Mouse (Mus musculus) gastrocnemius, adult 18-20 months (tissue): Measurements from ENCODE around the gene Ttc13. TPM values are rescaled to one million over a fixed set of nuclear protein-coding genes. Genes with fewer than 3 reads are reported as not detected.

Source experiments
- DNase-seq: peaks from one replicate; pipeline ENCODE4 v3.0.0; 2021; ENCODE audit warnings: low spot score
- total RNA-seq, 2 experiments: library from RNA; stranded (reverse); gene quantifications; 2 replicates each; pipeline ENCODE4 v1.2.3; 2021

Ttc13 gene
- total RNA-seq, 2 experiments from 2014 or later, result 17.1 to 20.6 TPM

DNA sequence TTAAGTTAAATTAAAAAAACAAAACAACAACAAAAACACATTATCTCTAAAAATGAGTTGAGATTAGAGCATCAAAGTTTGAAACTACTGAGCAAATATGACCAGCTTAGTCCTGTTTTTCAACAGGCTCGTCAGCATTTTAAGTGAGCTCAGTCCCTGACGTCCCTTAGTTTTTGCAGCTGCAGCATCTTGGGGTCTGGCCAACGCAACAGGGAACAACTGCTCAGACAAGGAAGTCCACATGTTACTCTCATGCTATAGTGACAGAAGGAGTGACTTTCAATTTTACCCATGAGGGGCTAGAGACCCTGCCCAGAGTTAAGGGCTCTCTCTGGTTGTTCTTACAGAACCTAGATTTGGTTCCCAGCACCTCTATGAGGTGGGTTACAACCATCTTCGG, 17.4 kb downstream of the Ttc13 start:
- no peak for DNase-seq

DNA sequence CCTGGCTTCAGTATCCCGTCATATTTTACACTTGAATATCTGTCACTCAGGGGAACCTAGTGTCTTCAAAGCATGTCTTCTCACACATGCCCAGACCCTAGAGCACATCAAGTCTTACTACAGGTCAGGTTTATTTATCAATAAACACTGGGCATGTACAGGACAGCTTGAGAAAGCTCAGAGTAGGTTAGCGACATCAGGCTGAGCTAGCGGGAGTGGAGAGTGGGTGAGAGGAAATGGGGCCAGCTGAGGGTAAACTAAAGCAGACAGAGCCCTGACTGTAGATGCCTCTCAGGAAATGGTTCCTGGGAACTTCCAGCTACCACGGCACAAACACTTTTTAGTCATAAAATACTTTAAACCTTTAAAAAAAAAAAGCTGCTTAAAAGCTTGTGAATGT, 18.3 kb downstream of the Ttc13 start:
- no peak for DNase-seq

DNA sequence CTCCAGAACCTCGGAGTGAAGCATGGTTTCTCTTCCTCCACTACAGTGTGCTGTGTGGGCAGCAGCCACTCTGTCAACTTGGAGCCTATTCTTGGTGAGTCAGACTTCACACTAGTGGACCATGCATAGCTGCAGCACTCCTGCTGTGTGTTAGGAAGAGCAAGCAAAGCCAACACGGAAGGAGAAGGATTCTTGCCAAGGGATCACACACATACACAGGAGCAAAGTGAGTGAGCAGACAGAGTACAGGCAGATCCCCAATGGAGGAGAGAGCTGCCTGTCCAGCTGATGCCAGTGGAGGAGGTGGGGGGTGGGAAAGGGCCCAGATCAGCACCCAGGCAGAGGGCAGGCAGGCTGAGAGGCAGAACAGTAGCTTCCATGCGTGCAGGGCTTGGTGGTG, 19.6 kb downstream of the Ttc13 start:
- no peak for DNase-seq

DNA sequence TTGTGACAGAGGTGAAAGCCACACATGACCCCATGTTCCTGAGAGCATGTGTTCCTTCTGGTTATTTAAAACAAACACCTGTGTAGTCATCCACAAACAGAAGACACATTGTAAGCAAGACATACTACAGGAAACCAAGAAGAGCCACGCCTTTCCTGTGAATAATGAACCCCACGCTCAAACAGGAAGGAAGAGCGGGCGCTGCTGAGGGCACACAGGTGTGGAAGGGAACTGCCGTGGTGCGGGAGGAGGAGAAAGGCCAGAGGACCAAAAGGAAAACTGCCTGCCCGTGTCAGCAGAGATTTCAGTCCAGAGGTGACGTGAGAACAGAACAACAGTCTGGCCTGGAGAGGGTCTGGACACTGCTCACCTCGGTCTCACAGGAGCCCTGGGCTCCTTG, 20.8 kb downstream of the Ttc13 start:
- DNase-seq, result no peak

DNA sequence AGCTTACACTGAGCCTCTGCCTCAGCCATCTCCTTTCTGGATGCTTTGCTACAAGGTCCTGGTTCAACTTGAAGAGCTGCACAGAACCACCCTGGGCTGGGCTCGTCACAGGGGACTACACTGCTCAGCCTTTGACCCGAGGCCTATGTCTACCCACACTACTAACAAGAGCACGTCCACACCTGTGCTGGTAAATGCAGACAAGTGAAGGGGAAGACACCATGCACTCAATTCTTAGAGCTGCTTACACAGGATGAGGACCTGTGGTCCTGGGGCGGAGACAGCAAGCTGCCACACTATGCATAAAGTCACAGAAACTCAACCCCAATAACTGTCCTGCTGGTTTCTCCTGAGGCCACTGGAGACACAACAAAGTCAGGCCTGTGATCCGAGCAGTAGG, 21.5 kb downstream of the Ttc13 start:
- DNase-seq, result no peak

DNA sequence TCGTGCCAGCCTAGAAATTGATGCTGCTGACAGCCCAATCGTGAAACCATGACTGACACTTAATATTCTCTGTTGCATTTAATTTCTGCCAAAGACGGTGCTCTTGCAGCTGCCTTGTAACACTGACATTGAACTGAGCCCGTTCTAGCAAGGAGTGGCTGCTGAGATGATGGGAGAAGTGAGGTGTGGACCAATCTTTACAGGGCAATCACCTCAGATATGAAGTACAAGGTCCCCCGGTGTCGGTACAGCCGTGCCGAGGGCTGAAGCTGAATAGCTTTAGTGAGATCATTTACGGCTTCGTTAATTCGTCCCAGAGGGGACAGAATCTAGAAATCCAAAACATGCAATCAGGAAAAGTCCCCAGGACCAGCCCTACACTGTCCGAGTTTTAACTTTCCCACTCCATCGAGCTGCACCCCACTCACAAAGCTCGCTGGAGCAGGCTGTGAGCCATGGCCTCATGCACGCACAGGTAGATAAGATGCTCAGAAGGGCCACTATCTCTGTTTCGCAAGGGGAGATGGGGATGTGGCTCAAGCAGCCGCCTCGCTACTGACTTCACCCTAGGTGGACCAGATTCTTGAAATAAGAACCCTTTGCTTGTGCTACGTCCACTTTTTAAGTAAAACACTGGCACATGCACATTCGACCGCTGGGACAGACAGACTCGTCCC, 26.2 kb downstream of the Ttc13 start:
- DNase-seq, result no peak

DNA sequence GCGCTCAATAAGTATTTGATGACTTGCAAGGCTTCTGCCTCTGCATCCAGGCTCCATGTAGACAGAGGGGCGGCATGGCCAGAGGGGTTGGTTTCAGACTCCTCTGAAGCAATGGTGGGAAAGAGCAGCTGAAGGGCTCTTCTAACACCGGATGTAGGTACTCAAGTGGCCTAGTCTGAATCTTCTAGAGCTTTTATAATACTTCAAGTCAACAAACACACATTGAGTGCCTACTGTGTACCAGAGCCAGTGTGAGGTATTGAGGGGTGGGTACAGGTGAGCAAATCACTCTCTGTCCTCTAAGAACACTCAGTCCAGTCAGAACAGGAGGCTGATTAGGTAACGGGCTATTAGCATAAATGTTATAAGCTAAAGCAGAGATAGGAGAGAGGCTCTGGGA, 30.1 kb downstream of the Ttc13 start:
- no peak for DNase-seq

DNA sequence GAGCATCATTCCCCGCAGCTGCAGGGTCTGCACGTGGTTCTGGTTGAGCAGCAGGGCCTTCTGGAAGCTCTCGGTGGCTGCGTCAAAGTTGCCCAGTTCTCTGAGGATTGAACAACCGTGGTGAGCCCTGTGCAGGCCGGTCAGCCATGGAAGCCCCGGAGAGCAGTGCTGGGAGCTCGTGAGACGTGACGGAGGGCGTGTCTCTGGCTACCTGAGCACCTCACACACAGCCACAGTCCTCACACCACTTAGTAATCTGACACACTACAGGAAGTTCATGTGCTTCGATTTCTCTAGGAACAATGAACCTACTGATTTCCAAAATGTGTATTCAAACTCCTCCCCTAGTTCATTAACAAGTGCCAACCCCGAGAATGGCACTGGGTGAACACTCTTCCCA, 32.9 kb downstream of the Ttc13 start:
- DNase-seq, result no peak

DNA sequence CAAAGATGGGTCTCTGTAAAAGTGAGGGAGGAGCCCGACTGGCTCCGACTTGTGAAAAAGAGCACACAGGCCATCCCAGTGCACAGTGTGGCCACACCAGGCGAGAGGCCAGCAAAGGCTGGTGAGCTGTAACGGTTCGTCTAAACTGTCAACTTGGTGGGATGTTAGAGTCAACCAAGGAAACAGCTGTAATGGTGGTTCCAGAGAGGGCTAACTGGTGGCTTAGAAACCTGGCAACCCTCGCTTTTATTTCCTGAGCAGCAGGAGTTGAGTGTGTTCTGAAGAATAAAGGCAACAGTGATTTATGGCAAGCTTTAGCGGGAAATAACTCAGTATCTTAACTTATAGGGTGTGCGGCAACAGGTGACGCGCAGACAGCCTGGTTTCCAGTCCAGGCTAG, 39.6 kb downstream of the Ttc13 start:
- DNase-seq, result no peak

DNA sequence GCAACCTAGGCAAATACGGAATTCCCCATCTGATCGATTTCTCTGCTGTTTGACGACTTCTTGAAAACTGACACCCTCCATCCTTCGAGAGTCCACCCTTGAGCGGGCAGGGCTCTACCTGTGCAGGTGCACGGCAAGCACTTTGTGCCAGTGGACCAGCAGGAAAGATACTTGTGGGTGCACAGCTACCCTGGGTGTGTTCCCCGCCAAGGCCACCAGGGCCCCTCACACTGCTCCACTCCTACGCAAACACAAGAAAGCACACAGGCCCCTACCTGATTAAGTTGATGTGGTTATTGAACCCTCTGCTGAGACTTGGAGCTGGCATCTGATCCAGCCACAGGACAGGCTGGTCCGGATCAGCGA, 40.0 kb downstream of the Ttc13 start:
- no peak for DNase-seq

DNA sequence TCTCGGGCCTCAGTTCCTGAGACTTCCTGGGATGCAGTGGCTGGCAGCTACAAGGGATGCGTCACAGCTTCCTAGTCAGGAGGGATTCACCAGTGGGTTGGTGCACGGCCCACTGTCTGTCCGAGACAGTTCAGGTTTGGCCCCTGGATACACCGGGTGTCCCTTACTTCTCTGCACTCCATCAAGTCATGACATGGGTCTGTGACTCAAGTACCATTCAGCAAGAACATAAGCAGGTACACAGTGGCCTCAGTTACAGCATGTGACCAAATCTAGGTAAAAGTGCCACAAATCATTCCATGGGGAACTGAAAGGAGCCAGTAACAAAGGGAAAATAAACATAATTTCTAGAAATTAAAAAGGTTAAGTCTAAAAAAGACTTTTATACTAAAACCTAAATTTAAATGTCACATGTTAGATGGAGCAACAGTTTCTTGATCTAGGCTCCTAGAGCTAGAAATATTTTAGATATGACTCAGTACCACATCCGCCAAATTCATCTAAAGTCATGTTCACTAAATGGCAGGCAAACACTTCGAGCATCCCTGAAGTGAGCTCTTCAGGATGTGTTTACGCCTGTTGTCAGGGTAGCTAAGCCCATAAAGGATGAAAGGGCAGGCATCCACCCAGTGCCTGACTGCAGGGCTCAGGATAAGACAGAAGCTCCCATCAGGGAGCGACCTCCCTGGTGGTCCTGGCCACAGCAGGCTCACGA, 40.5 kb downstream of the Ttc13 start:
- no peak for DNase-seq

DNA sequence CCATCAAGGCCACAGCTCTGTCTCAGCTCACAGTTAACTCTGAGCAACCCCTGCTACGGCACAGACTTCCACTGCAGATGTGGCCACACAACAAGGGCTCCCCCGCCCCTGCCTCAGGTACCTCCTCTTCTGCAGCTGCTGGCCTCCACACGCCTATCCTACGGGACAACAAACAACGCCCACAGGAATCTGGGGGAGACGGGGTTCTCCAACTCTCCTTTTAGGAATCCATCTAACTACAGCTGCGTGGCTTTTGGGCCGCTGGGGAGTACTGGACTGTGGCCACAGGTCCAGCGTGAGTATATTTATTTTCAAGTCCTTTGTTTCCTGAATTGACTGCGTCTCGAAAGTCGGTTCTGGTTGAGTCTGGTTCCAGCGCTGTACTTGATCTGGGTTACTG, 43.5 kb downstream of the Ttc13 start:
- DNase-seq, result no peak

DNA sequence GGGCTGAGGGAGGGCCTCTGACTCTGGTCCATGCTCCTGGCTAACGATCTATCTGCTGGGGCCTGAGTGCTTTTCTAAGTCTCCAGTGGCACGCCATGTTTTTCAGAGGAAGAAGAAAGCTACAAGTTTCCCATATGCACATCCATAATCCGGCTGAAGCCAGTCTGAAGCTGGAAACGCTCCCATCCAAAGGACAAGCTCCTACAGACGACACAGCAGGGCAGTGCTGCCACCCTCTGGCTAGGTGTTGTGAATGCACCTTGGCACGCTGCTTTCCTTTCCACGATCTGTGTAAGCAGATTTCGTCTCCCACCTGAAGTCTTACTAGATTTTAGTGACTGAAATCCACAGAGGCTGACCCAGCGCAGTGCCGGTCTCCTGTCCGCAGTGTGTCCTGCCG, 44.3 kb downstream of the Ttc13 start:
- peak; percentile 81 for DNase-seq

DNA sequence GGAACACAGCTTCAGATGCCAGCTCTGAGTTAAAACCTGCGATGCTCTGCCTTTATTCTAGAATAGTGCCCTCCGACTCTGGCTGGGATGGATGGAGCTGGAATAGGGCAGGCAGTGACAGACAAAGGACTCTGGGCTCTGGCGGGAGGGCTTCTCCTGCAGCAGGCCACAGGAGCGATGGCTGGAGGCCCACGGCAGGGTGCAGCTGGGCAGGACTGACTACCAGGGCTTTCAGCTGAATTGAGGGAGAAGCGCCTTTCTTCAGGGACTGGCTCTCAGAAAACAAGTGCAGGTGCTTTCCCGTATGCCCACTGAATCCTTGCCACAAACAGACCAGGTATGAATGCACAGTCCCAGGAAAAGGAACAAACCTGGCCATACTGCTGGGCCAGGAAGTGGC, 44.7 kb downstream of the Ttc13 start:
- DNase-seq, result no peak

DNA sequence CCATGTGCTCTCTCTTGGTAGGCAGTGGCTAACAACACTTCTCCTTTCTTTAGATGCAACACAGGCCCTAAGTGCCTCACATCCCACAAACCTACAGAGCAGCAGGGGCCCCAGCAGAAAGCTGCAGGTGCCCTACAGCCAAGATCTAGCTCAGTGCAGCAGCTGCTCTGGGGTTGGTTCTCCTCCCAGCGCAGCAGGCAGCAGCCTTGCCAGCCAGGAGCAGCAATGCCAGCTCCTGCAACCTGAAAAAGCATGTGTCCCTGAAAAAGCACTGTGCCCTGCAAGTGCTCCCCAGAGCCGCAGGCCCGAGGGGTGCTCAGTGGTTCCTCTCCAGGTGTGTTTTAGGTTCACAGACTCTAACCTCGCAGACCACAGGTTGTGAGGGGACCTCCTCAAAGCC, 45.1 kb downstream of the Ttc13 start:
- no peak for DNase-seq

DNA sequence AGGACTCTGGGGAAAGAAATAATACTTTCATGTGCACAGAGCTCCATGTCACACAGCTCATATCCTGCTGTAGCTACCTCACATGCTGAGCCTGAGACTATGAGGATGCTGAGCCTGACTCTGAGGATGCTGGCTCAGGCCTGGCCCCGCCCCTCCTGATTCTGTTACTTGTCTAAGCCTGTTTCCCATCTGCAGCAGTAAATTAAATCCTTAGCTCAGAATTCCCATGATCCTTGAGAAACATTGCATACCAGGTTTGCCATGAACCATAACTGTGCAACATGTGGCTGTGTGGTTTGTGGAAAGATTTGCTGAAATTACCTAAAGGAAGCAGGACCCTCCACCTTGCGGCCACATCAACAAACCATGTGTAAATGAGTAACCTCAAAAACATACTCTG, 49.4 kb downstream of the Ttc13 start:
- DNase-seq, result no peak

DNA sequence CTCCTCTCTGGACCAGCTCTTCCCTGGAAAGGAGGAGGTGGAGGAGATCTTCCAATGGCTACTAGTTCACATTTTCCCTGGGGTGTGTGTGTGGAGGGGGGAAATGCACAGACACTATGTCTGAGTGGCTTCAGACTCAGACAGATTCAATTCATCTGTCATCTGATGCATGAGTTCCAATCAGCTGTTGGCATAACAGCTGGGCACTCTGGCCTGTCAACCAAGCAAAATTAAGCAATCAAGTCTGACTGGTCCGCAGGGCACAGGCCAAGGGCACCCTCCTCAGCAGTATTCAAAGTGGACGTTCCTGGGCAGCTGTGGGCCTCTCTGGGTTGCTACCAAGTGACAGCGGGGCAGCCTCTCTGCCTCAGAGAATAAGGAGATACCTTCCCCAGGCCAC, 53.0 kb downstream of the Ttc13 start:
- DNase-seq, result no peak

DNA sequence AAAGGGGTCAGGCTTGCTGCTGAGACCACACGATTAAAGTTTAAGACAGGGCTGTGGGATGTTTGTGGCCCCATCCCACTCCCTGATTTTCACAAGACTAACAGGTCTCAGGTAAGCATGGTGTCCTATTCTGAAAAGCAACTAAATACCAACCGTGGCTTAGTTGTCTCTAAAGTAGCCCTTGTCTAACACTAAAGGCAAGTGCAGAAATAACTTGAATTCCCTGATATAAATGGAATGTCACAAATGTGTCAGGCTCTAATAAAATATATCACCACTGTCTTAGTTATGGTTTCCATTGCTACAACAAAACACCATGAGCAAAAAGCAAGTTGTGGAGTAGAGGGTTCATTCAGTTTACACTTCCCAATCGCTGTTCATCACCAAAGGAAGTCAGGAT, 57.4 kb downstream of the Ttc13 start:
- DNase-seq, result no peak

DNA sequence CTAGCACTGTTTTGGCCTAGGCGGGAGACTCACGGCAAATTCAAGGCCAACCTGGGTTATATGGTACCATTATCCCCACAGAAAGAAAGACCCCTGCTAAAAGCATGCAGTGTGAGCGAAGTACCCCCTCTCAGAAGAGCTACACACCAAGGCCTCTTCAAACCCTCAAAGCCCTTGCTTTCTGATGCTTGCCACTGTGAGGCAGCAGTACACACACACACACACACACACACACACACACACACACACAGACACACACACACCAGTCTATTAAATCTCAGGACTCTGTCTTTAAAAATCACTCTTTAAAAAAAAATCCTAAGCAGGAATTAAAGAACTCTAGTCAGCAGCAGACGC, 57.9 kb downstream of the Ttc13 start:
- no peak for DNase-seq

DNA sequence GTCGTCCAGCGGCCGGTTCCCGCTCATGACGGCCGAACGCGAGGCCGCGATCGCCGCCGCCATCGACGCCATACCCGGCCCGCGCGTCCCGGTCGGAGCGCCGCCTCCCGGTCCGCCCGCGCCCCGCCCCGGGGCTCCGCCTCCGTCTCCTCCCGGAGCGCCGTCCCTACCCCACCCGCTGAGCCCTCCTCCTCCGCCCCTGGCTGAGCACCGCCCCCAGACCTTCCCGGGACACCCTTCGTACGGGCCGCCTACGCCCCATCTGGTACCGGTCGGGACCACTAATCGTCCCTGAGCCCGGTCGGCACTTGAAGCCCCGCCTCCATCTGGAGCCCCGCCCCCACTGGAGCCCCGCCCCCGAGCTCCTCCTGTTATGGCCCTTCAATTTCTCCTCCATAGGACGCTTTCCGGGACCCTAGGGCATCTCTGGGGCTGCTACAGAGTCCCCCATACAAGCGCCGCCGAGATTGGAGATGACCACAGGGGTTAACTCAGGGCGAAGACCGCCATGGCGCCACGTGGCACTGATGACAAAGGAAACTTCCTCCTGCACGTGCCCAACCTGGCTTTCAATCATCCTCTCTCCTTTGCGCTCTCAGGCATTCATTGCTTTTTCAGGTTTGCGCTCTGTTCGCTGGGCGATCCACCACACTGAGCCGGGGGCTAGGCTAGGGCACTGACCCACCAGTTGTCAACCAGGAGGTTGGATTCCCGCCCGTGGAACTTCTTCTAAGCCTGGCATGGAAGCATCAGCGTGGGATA, 58.5 kb downstream of the Ttc13 start, which contains the start of gene 2310022B05Rik:
TSS of gene 2310022B05Rik (minus strand) at position 258 of the 762 bp plus-strand sequence.
- DNase-seq, result peak; percentile 89

DNA sequence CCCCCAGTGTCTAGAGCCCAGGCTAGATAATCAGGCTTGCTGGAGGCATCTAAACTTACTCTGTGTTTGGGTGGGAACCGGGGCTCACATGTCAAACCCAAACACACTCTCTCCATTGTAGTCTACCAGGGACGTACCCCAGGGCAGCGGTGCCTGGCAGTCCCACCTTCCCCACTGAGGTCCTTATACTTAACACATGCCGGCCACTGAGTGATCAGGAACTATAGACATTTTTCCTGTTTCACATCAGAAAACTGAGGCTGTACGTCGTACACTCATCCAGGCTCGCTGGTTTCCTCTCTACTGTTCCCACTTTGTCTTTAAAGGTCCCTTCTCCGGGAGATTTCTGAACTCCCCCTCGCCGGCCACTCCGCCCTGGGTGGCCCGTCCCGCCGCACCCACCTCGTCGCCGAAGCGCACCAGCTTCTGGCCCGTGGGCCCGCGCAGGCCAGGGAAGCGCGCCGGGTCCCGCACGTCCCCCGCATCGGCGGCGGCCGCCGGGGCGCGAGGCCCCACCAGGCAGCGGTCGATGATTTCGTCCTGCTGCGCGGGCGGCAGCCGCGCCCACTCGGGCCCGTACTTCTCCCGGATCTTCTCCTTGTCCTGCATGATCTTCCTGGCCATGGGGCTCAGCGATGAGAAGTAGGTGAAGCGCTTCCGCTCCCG, 59.2 kb downstream of the Ttc13 start:
- no peak for DNase-seq

DNA sequence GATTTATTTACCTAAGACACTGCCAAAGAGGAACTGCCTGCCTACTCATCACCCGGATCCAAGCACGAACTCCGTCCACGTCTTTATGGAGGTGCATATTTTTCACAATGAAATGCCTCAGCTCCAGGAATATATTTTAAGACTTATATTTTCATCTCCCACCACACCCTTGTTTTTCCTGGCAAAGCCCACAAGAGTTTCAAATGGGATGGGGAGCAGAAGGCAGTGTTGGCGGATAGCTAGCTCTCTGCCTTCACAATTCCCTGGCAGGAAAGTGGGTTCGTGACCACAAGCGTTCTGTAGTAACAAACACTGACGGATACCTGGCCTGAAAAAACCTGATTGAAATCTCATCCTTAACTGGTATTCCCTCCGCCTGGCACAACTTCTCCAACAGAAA, 60.0 kb downstream of the Ttc13 start:
- peak; percentile 19 for DNase-seq
